Mouse (Mus musculus): ENCODE results near the gene F12.

DNA sequence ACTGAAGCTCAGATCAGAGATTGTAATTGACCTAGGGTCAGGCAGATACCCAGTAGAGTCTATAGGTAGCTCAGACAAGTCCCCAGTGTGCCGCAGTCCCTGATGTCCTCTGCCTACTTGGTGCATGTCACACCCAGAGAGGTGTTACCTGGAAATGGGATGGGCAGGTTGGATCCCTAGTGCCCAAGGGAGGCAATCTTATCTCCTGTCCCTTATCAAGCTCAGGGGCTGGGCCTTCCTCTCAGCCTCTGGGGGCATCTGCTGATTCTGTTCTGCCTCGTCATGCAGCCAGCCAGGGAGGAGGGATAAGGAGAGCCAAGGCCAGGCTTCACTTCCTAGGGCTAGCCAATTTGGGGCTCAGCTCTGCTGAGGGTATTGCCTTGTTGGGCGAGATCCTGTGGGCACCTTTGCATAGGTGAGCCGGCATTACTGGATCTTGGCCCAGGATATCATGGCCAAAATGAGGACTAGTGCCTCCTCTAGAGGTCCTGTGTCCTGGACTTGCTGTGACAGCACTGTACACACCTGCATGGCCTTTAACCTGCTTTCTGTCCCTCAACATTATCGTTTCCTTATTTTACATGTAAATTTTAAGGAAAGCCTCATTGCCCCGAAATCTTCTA lies 20.0 kb upstream of the F12 start:
- TF ChIP-seq CTCF (IDR thresholded peaks at IDR 0.05; ENCODE audit: borderline replicate concordance, control insufficient read depth, extremely low read depth, insufficient read depth, low read length, poor library complexity): no peak
- no peak for TF ChIP-seq POLR2A (IDR thresholded peaks at IDR 0.05; ENCODE audit: control insufficient read depth, extremely low read depth, insufficient read depth, low read length, poor library complexity)
